Mouse (Mus musculus) bone marrow macrophage, adult 2 months (primary cell): ENCODE measurements at regions not wholly inside any gene's neighbourhood (a gene's known extent, or its start where the extent isn't known, plus 50 kb on each side); places are given as distances from the start of the nearest gene placed in this dataset.

Source experiments
- H3K27ac ChIP-seq: 2 replicates; pipeline ENCODE4 v1.5.1; 2012; ENCODE audit warnings: low read depth, low read length; ENCODE audit not compliant: insufficient read depth
- H3K4me1 ChIP-seq: 2 replicates; pipeline ENCODE4 v1.6.1; 2012; ENCODE audit warnings: low read length; ENCODE audit not compliant: control insufficient read depth, insufficient read depth
- H3K4me3 ChIP-seq: 2 replicates; pipeline ENCODE4 v1.5.1; 2012; ENCODE audit warnings: mild to moderate bottlenecking, low read length, moderate library complexity; ENCODE audit not compliant: insufficient read depth
- CTCF ChIP-seq: IDR thresholded peaks from 2 replicates; pipeline ENCODE4 v1.5.1; 2012; ENCODE audit warnings: low read depth, mild to moderate bottlenecking, low read length, moderate library complexity
- POLR2A ChIP-seq: IDR thresholded peaks from 2 replicates; pipeline ENCODE4 v1.6.1; 2012; ENCODE audit warnings: mild to moderate bottlenecking, low read depth, low read length, borderline replicate concordance

GRCm38 (mm10) chr2:166492421-166492820, 221.2 kb downstream of the Prex1 start:
- TF ChIP-seq CTCF (no peak), POLR2A (no peak)
- peaks cover 26% of the 10 kb centered on the region for H3K4me1 ChIP-seq
- H3K27ac ChIP-seq = peak overlapping the region; percentile 42
- H3K4me3 ChIP-seq = no peak overlapping the region

- TF ChIP-seq CTCF (no peak), POLR2A (no peak)
- 0 out of 2 replicates have a peak overlapping the region, but pooled peaks have one; percentile 16 for H3K27ac ChIP-seq
- peaks cover 26% of the 10 kb centered on the region for H3K4me1 ChIP-seq
- no peak overlapping the region for H3K4me3 ChIP-seq
Observed at GRCm38 (mm10) chr2:166491861-166492260, 221.8 kb downstream of the Prex1 start.

DNA sequence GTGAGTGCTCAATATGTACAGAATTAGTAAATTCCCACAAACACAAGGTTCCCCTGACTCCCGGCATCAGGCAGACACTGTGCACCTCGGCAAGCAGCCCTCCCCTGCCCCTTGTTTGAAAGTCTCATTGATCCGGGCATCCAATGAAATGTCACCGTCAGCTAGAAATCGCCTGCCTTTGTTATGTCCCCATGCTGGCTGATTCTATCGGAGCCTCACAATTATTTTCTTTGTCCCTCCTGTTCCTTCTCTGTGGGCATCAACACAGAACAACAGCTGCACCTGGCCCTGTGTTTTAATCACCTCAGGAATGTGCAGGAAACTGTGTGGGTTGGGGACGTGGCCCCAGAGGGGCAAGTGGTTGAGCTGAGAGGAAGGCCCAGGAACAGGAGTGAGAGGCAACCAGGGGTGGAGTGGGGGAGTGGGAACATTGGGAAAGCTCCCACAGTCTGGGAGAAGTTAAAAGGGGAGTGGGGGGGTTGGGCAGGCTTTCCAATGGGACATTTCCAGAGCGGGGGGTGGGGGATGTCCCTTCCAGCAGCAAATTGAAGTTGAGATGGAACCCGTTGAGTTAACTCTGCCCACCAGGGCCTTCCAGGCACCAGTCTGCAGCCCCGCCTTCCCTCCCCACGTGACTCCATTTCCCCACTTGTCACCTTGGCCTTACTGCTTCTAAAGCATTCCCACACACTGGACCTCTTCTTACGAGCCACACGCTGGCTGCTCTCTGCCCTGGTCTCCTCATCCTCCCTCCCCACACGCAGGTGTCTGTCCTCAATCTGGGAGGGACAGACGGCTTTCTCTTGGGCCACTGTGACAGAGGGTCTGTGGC, 224.4 kb downstream of the Prex1 start:
- no peak overlapping the region for H3K27ac ChIP-seq
- H3K4me1 ChIP-seq = peaks cover 25% of the 10 kb centered on the region
- no peak overlapping the region for H3K4me3 ChIP-seq
- TF ChIP-seq CTCF = no peak
- no peak for TF ChIP-seq POLR2A

GRCm38 (mm10) chr2:166487688-166488087, 225.9 kb downstream of the Prex1 start:
- TF ChIP-seq CTCF (no peak), POLR2A (no peak)
- no peak overlapping the region for H3K4me3 ChIP-seq
- no peak overlapping the region for H3K27ac ChIP-seq
- H3K4me1 ChIP-seq = peaks cover 29% of the 10 kb centered on the region

DNA sequence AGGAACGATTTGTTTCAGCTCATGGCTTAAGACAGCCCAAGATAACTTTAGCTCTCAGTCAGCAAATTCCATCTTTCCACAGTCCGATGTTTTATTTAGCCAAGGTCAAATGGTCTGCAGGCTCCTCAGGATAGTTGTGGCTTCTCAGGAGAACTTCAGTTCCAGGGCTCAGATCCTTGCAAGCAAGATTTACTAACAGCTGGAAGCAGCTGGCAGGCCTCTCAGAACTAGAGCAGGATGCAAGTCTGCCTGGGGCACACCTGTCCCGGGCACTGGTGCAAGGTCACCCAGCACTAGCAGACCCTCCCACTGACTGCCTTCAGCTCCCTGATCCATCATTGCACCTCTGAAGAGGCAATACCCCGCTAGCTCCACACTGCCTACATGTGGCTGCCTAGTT, 227.8 kb downstream of the Prex1 start:
- H3K27ac ChIP-seq = no peak overlapping the region
- H3K4me1 ChIP-seq = peaks cover 32% of the 10 kb centered on the region
- no peak overlapping the region for H3K4me3 ChIP-seq
- no peak for TF ChIP-seq POLR2A
- TF ChIP-seq CTCF = peak; percentile 8; the same call in 1 of the 2 replicates

DNA sequence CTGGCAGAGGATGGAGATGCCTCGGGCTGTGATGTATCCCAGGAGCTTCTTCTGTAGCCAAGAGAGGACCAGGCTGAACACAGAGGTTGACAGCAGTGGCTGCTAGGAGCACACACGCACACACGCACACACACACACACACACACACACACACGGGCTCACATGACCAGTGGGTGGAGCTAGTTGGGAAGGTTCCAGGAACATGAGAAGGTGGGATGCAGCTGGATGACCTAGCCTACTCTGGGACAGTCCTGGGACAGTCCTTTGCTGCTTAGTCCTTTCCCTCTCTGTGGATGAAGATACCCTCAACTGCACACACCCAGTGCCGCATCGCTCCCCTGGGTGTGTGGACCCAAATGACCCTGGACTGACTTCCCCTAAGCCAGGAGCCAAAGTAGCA, 228.3 kb downstream of the Prex1 start:
- Histone ChIP-seq H3K27ac (no peak overlapping the region), H3K4me3 (no peak overlapping the region), H3K4me1 (peaks cover 36% of the 10 kb centered on the region)
- TF ChIP-seq CTCF = no peak
- TF ChIP-seq POLR2A = no peak

- Histone ChIP-seq H3K4me1 (peaks cover 36% of the 10 kb centered on the region), H3K27ac (no peak overlapping the region), H3K4me3 (no peak overlapping the region)
- TF ChIP-seq CTCF = no peak; the same call in 1 of the 2 replicates
- no peak for TF ChIP-seq POLR2A
Observed at GRCm38 (mm10) chr2:166483617-166484319, 229.9 kb downstream of the Prex1 start.

GRCm38 (mm10) chr2:166482720-166483616, 230.7 kb downstream of the Prex1 start:
- Histone ChIP-seq H3K27ac (no peak overlapping the region), H3K4me1 (peaks cover 39% of the 10 kb centered on the region), H3K4me3 (no peak overlapping the region)
- TF ChIP-seq POLR2A (no peak), CTCF (no peak)

DNA sequence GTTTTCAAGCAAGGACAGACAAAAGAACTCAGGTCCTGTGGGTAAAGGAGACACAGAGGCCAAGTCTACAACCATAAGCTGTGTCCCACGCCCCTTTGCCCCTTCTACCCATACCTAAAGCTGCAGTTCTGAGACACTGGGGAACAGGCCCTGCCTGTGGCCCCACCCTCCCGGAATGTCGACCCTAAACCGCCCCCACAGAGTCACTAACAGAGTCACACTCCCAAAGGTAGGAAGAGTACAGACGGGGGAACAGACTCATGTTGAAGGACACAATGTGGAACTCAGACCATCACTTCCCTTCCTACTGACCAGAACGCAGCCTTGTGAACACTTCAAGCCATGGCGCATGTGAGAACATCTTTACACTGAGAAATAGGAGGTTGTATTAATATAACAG, 231.9 kb downstream of the Prex1 start:
- no peak overlapping the region for H3K4me3 ChIP-seq
- peaks cover 39% of the 10 kb centered on the region for H3K4me1 ChIP-seq
- H3K27ac ChIP-seq = no peak overlapping the region
- TF ChIP-seq CTCF (no peak), POLR2A (no peak)

DNA sequence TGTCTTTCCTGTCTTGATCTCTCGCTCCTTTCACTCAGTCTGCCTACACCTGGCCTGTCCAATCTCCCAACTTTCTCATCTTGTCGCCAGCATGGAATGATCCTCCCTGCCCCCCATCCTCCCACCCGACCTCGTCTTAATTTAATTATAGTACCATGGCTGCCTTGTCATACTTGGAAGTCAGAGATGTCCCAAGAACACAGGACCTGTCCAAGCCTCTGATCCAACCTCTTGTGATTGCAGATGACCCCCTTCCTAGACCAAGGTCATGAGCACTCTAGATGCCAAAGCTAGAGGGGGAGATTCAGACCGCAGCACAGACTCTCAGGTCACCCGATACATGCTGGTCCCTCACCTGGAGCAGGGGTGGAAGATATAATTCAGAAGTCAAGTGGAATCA, 232.3 kb downstream of the Prex1 start:
- H3K27ac ChIP-seq = peak overlapping the region; percentile 25
- no peak overlapping the region for H3K4me3 ChIP-seq
- H3K4me1 ChIP-seq = peaks cover 39% of the 10 kb centered on the region
- no peak for TF ChIP-seq POLR2A
- TF ChIP-seq CTCF = no peak
